Mouse (Mus musculus) hindlimb bud, embryonic 11.5 days (tissue): ENCODE measurements around the gene Maneal.

Source experiments
- DNase-seq: peaks from one replicate; pipeline ENCODE4 v3.0.0-alpha.2; 2012; ENCODE audit warnings: low read depth, low spot score; ENCODE audit errors: extremely low spot score

Gene Maneal

DNA sequence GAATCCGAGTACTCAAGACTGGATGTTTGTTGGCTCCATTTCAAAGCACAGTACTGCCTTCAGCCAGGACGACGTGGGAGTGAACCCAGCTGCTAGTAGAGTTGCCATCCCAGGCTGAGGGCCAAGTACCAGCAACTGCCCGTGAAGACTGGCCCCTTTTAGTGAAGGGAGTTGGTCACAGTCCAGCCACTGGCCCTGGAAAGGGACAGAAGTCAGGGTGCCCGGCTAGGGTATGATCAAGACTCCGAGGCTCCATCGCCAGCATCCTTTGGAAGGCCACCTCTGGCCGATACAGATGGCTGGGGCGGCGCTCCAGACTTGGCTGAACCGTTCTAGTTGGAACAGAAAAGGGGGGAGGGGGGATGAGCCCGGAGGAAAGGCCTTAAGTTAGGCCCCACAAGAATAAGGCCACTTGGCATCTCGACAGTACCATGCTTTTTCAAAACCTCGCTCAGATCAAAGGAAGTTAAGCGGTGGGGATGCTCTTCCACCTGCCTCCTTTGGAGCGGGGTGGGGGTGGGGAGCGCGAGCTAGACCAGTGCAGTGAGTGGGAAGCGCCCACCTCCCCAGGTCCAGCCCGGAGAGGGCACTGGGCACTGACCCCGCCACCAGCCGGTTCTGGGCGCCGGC is 12.2 kb downstream of the Maneal start:
- no peak for DNase-seq

DNA sequence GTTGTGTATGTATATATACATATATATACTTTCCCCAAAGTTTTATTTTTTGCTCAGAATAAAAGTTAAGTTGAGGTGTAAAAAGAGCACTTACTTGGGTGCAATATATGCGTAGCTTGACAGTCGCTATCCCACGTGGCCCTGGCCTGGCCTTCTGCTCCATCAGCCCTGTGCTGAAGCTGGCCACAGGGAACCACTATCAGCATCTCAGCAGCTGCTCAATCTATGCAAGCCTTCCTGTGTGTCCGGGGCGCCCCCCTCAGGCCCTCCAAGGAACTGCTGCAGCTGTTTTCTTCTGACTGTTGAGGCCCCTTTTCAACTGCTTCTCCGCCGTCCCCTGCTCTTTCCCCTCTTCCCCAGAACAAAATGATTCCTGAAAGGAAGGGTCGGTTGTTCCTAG is 14.4 kb downstream of the Maneal start:
- no peak for DNase-seq

DNA sequence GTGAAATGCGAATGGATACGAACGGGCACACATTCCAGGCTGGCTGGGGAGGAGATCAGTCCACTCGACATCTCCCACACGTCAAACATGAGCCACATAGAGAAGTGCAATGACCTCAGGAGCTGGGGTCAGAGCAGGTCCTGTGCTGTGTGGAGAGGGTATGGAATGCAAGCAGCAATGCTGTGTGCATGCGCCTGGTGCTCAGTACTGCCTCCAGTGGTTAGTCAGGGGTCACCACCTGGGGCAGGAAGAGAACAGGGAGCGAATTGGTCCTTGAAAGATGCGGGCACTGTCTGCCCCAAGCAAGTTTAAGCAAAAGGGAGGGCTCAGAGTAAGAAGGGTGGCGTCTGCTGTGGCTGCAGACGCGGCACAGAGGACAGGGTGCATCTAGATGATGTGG is 18.5 kb downstream of the Maneal start:
- DNase-seq, result no peak

DNA sequence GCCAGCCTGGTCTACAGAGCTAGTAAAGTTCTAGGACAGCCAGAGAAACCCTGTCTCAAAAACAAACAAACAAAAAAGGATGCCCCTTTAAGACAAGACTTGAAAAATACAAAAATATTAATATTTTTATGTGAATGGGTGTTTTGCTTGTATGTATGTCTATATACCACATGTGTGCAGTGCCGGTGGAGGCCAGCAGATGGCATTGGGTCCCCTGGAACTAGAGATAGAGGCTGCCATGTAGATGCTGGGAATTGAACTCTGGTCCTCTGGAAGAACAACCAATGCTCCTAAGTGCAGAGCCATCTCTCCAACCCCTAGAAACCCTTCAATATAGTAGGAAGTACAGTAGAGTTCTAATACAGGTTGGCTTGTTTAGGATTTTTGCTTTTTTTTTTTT is 21.0 kb downstream of the Maneal start:
- DNase-seq, result no peak

DNA sequence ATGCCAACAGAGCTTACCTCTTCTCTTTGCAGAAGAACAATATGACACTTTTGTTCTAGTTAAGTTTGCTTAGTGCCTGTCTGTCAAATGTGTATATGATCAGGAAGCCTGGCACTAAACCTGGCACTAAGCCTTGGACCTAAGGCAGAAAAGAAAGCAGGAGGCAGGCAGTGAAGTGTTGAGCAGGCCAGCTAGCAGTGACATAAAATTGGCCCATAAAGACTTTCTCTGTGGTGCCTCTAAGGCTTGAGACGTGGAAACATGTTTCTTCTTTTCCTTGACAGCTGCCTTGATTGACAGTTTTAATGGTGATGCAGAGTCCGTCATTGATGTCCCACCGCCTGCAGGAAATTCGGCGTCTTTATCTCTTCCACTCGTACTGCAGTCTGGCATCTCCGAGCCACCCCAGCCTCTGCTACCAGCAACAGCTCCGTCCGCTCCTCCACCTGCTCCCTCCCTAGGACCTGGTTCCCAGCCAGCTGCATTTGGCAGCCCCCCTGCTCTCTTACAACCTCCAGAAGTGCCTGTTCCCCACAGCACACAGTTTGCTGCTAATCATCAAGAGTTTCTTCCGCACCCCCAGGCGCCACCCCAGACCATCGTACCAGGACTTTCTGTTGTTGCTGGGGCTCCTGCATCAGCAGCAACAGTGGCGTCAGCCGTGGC is 23.8 kb downstream of the Maneal start:
- no peak for DNase-seq

DNA sequence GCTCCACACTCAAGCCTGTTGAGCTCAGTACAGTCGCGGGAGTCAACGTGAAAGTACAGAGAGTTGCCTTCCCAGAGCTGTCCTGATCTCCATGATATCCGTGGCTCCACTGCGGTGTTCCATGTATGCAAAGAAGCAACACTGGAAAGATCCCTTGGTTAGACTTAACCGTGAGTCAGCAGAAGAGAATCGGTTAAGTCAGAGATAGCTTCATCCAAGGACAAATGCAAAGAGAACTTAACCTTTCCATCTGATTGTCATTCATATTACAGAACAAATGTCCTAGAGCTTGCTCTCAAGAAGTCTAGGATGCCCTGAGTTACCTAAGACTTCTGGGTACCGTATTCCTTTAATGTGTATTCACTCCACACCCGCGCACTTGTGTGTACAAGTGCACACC is 29.2 kb downstream of the Maneal start:
- DNase-seq, result no peak

DNA sequence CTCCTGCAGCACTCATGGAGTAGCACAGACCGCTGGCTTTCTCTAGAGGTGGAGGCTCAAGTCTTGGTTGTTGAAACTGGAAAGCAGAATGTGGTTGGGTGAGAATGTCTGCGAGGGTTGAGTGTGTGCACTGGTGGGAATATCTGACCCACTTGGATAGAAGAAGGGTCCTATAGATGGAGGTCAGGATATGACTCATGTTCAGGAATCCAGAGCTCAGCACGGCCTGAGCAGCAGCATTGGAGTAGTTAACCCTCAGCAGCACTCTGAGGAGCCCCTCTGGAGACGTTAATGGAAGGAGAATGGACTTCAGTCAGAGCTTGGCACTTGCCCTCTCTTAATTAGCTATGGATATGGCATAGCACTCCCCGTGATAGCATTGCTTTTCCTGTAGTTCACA is 32.3 kb downstream of the Maneal start:
- no peak for DNase-seq

DNA sequence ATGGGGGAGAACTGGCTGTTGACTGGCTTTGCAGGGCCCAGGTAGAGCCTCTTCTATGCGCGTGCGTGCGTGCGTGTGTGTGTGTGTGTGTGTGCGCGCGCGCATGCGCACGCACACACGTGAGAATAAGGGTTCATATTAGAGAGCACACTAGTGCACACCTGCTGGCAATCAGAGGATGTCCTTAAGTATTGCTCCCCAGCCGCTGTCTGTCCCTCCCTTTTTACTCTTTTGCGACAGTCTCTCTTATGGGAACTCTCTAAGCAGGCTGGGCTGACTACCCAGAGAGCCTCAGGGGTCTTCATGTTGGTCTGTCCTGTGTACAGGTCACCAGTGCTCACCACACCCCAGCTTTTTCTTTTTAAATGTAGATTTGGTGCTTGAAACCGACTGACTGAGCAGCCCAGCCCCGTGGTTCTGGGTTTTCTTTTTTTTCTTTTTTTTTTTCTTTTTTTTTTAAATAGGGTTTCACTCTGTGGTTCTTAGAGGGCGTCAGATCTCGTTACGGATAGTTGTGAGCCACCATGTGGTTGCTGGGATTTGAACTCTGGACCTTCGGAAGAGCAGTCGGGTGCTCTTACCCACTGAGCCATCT is 36.5 kb downstream of the Maneal start:
- DNase-seq, result no peak

DNA sequence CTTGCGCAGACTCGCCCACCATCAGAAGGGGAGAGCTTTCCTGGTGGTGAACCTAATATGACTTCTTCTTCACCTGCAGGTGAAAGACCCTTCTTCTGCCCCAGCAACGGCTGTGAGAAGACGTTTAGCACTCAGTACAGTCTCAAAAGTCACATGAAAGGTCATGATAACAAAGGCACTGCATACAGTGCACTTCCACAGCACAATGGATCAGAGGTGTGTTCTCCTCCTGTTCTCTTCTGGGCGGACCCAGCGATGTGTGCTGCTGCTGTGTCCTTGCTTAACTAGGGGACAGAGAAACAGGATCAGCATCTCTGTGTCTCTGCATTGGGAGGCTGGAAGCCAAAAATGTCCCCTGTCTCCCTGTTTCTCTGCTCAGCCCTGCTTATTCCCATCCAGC is 37.0 kb downstream of the Maneal start:
- DNase-seq, result no peak

DNA sequence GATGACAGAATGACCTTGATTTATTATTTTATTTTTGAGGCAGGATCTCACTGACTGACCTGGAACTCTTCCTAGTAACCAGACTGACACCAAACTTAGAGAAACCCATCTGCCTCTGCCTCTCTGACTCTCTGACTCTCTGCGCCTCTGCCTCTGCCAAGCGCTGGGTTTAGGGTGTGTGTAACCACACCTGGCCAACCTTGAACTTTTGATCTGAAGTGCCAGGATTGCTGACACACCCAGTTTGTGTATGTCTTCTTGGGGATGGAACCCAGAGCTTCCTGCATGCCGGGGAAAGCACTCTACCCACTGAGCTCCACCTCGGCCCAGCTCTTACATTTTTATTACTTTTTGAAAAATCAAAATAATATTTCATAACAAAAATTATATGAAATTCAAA is 43.1 kb downstream of the Maneal start:
- no peak for DNase-seq

DNA sequence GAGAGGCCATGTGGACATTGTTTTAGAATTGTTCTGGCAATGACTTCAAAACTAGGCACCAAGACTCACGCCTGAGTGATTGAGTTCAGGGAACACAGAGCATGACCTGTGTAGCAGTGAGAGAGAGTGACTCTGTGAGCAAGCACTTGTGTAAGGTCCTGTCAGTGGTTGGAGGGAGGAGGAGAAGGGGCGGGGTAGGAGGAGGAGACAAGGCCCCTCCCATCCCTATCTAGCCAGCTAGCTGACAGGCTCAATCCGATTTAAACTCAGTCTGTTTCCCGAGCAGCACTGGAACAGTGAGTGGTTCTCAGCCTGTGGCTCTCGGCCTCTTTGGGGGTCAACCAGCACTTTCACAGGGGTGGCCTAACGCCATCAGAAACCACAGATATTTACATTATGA is 44.2 kb downstream of the Maneal start:
- DNase-seq, result no peak

DNA sequence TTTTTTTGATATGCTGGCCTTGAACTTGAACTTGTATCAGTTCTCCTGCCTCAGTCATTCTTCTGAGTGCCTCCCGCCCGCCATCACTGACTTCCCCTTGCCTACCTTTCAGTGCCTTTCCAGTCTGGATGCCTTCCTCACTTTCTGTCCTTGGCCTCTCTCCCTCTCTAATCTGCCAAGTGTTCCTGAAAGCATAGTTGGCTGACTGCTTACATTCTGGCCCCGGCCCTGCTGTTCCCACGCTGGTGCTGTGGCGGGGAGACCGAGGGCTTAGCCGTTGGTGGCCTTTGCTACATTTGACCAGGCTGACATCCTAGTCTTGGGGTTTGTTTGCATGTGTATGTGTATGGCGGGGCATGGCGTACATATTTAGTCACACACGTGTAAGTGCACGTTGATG is 46.1 kb downstream of the Maneal start:
- DNase-seq, result no peak

DNA sequence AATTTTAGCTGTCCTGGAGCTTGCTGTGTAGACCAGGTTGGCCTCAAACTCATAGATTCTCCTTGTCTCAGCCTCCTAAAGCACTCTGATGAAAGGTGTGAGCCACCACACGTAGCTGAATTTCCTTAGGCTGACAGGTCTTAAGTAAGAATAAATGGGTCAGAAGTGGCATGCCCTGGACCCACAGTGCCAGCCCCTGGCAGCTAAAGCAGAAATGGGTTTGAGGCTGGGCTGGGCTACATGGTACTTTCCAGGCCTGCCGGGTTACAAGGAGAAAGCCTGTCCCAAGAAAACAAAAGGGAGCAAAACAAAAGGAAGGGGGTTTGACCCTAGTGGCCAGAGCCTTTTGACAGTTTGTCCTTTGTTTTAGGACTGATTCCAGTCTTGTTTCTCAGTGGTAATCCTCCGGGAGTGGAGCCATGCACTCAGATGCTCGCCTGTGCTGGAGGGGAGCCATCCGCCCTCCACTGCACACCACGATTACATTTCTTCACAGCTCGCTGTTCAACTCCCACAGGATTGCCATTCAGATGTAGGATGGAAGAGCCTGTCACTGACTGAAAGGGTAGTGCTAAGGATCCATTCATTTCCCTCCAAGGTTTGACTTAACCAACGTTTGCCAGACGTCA is 50.5 kb downstream of the Maneal start:
- no peak for DNase-seq

DNA sequence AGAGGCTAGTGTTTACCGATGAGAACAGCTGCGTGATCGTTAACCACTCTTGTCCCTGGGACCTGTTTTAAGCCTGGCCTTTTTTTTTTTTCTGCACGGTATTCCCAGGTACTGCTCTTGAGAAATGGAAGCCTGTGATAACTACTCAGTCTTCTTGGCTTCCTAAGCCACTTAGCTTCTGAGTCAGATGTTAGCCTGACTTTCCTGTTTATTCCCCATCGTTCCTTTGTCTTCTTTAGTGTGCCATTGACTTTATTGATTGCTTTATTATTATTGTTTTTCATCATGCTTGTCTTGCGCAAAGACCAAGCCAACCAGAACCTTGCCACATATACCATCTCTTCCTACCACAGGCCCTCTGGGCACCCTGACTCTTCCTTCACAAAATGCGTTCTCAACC is 51.9 kb downstream of the Maneal start:
- no peak for DNase-seq

DNA sequence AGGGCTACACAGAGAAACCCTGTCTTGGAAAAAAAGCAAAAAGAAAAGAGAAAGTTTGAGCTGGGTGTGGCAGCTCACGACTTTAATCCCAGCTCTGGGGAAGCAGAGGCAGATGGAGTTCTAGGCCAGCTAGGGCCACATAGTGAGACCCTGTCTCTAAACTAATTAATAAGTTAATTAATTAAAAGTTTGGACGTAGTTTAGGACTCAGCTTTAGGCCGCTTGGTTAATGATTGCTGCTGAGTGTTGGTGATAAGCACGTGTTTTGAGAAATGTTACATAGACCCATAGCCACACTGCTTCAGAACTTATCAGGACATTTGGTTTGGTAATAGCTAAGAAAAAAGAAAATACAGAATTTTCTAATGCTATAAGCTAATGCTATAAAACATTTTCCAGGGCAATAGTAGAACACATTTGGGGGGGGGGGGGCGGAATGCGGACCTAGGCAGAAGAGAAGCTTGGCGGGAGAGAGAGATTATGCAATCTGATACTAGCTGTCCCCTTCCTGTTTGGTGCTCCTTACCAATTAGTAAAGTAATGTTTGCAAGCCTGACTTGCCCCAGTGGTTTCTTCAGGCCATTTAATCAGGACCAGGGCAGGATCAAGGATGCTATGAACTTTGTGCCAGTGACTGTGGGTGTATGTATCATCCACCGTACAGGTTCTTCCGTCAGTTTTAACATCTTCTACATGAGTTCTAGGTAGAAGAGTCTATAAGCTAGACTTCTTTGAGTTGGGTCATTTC is 52.7 kb downstream of the Maneal start:
- DNase-seq, result no peak

DNA sequence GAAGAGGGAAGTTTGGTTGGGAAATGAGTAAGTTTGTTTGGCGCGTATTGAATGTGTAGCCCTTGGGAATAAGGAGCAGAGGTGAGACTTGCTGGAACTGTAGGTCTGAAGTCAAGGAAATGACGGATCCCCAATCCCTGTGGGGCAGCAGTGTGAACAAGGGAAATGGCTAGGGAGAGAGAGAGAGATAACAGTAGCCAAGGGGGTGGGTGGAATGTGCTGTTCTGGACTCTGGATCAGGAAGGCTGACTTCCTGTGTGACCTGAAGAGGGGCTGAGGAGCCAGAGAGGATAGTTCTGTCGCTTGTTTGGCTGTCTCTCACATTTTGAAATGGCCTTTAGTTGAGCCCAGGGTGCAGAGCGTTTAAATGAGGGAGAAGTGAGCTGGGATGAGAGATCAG is 53.5 kb downstream of the Maneal start:
- DNase-seq, result no peak
